Mouse (Mus musculus) CH12.LX (cell line): Measurements from ENCODE around the gene Tcf25.

ENCODE experiments used
- CTCF ChIP-seq, 2 experiments: IDR thresholded peaks in 1 of 2; conservative IDR thresholded peaks in 1 of 2; 2 replicates each; pipeline ENCODE4 v1.5.1; 2011 to 2012; ENCODE audit warnings: low read depth in 2 of 2, low read length in 2 of 2, improper control_type of control experiment in 1 of 2, inconsistent platforms in 1 of 2, mild to moderate bottlenecking in 1 of 2, moderate library complexity in 1 of 2
- EP300 ChIP-seq: IDR thresholded peaks from 2 replicates; pipeline ENCODE4 v1.6.1; 2011; ENCODE audit warnings: low read length, improper control_type of control experiment
- MAFK ChIP-seq: IDR thresholded peaks from 2 replicates; pipeline ENCODE4 v1.6.1; 2011; ENCODE audit warnings: low read length, improper control_type of control experiment; ENCODE audit not compliant: insufficient replicate concordance
- NRF1 ChIP-seq: IDR thresholded peaks from 2 replicates; pipeline ENCODE4 v1.6.1; 2014; ENCODE audit warnings: low read depth, mild to moderate bottlenecking, inconsistent platforms, low read length, improper control_type of control experiment, moderate library complexity
- POLR2A ChIP-seq: IDR thresholded peaks from 2 replicates; pipeline ENCODE4 v1.6.1; 2011; ENCODE audit warnings: low read depth, mild to moderate bottlenecking, improper control_type of control experiment, low read length
- TBP ChIP-seq: conservative IDR thresholded peaks from 2 replicates; pipeline ENCODE4 v1.6.1; 2011; ENCODE audit warnings: low read depth, low read length, improper control_type of control experiment
- ZMIZ1 ChIP-seq: IDR thresholded peaks from 2 replicates; pipeline ENCODE4 v1.6.1; 2012; ENCODE audit warnings: low read depth, mild to moderate bottlenecking, inconsistent platforms, low read length, improper control_type of control experiment

- no peak for TF ChIP-seq POLR2A
- peak in 1 of 2 experiments; percentile 97; a peak in 2 of 4 replicates for TF ChIP-seq CTCF (conservative IDR thresholded peaks at IDR 0.05 in 1 of 2, IDR thresholded peaks at IDR 0.05 in 1 of 2; ENCODE audit: low read depth in 2 of 2, low read length in 2 of 2)
- TF ChIP-seq EP300, result no peak
- TF ChIP-seq NRF1, result no peak
- no peak for TF ChIP-seq TBP
- no peak for TF ChIP-seq ZMIZ1
- TF ChIP-seq MAFK, result no peak
Observed at GRCm38 (mm10) chr8:123415967-123416943, 42.7 kb downstream of the Tcf25 start.
